29 mouse cellular contexts compared by ENCODE assay signal in genomic region chr3:58719461-58720230, GRCm38 (mm10). TPM values are rescaled to one million over a fixed set of nuclear protein-coding genes. Genes with fewer than 3 reads are reported as not detected.
DNase-seq lines count a peak whose midpoint lies in the region; ATAC-seq lines count a peak whose summit lies in the region.
"Had no signal": no experiment of that assay in that cellular context is flagged by ENCODE, and none has a peak within 500 bp of the region (broad histone marks: within the 10 kb centered on the region; RNA-seq: fewer than 3 reads in every experiment).

No protein-coding gene starts in this region.

- H3K9ac ChIP-seq in forebrain, embryonic 11.5 days (ENCODE audit: low read length) = no peak overlapping the region
- H3K9ac ChIP-seq: heart, embryonic 13.5 days; intestine, embryonic 15.5 days; liver, embryonic 15.5 days; lung, embryonic 15.5 days; neural tube, embryonic 13.5 days; stomach, embryonic 15.5 days had no signal

- no peaks in the 10 kb centered on the region for H3K27me3 ChIP-seq in forebrain, embryonic 11.5 days (ENCODE audit: control insufficient read depth, insufficient read depth, low read length)
- H3K27me3 ChIP-seq: heart, embryonic 13.5 days; intestine, embryonic 15.5 days; liver, embryonic 15.5 days; lung, embryonic 15.5 days; neural tube, embryonic 13.5 days; stomach, embryonic 15.5 days had no signal

- no peaks in the 10 kb centered on the region for H3K36me3 ChIP-seq in forebrain, embryonic 11.5 days (ENCODE audit: control insufficient read depth, insufficient read depth, low read length)
- H3K36me3 ChIP-seq: heart, embryonic 13.5 days; intestine, embryonic 15.5 days; liver, embryonic 15.5 days; lung, embryonic 15.5 days; midbrain, embryonic 10.5 days; neural tube, embryonic 13.5 days; stomach, embryonic 15.5 days had no signal

- H3K9me3 ChIP-seq in forebrain, embryonic 11.5 days (ENCODE audit: control insufficient read depth, low read length) = peaks cover 4% of the 10 kb centered on the region; the same call in 1 of the 2 replicates
- H3K9me3 ChIP-seq: intestine, embryonic 15.5 days; lung, embryonic 15.5 days; neural tube, embryonic 13.5 days; stomach, embryonic 15.5 days had no signal

- no peak overlapping the region for H3K27ac ChIP-seq in forebrain, embryonic 11.5 days (ENCODE audit: low read depth, low read length)
- H3K27ac ChIP-seq: gastrocnemius, adult 2 months; heart, embryonic 13.5 days; intestine, embryonic 15.5 days; liver, embryonic 15.5 days; lung, embryonic 15.5 days; midbrain, embryonic 10.5 days; neural tube, embryonic 13.5 days; stomach, embryonic 15.5 days had no signal

- H3K4me2 ChIP-seq in forebrain, embryonic 11.5 days (ENCODE audit: low read depth, low read length, severe bottlenecking) = no peak overlapping the region
- H3K4me2 ChIP-seq: heart, embryonic 13.5 days; intestine, embryonic 15.5 days; liver, embryonic 15.5 days; lung, embryonic 15.5 days; neural tube, embryonic 13.5 days; stomach, embryonic 15.5 days had no signal

- 78% methylated on average over 9 of the region's 9 CpGs for WGBS in forebrain, embryonic 11.5 days

- intact Hi-C loops in left cerebral cortex, postnatal 36 days (cut with DNase I) = no loop called here

- no peaks in the 10 kb centered on the region for H3K4me1 ChIP-seq in forebrain, embryonic 11.5 days (replicated peaks; ENCODE audit: control insufficient read depth, insufficient read depth, low read length)
- H3K4me1 ChIP-seq: intestine, embryonic 15.5 days; liver, embryonic 15.5 days; lung, embryonic 15.5 days; midbrain, embryonic 10.5 days; neural tube, embryonic 13.5 days; stomach, embryonic 15.5 days had no signal

- ATAC-seq in forebrain, embryonic 11.5 days (replicated peaks; ENCODE audit: low FRiP score) = no peak
- ATAC-seq: forebrain, embryonic 14.5 days; hindbrain, embryonic 16.5 days; intestine, embryonic 15.5 days had no signal

- DNase-seq in heart, adult 11 months = peak; percentile 35
- DNase-seq in heart, adult 18-20 months = no peak
- DNase-seq in left cerebral cortex, adult 11 months (ENCODE audit: low spot score) = peak; percentile 11
- DNase-seq in left cerebral cortex, postnatal 36 days (ENCODE audit: low spot score in 2 of 2) = no peak
- peak; percentile 13 to 53 for DNase-seq in adrenal gland, postnatal 36 days
- peak; percentile 36 for DNase-seq in layer of hippocampus, adult 9-11 months
- DNase-seq in forebrain, embryonic 11.5 days (ENCODE audit: low spot score) = no peak
- DNase-seq: B cell, adult 2 months; cerebellum, adult 11 months; cerebellum, adult 9-10 months; cerebellum, postnatal 36 days; gastrocnemius, adult 2 months; gastrocnemius, postnatal 36 days; heart, postnatal 10 days; kidney, adult 2 months; kidney, postnatal 36 days; liver; right cerebral cortex, postnatal 25 days; thymus, postnatal 25 days had no signal

- no peak overlapping the region for H3K4me3 ChIP-seq in forebrain, embryonic 11.5 days (ENCODE audit: low read depth, low read length)
- H3K4me3 ChIP-seq: gastrocnemius, adult 2 months; heart, embryonic 13.5 days; intestine, embryonic 15.5 days; liver, embryonic 15.5 days; lung, embryonic 15.5 days; midbrain, embryonic 10.5 days; myocyte; neural tube, embryonic 13.5 days; stomach, embryonic 15.5 days had no signal

RNA-seq across cellular contexts. Expression of gene Siah2, which starts 27.4 kb away (rescaled TPM):
- total RNA-seq in heart, adult 18-20 months (2021) = 10 to 100 TPM; 11.8 to 12.5 TPM
- 10 to 100 TPM; 16.5 to 22.6 TPM for total RNA-seq in left cerebral cortex, postnatal 36 days (2021)
- 10 to 100 TPM; 29.5 to 30.1 TPM for total RNA-seq in adrenal gland, postnatal 36 days (2021)
- polyA plus RNA-seq in forebrain, embryonic 11.5 days (2014; fragmentation: Nextera tagmentation; extraction: Ambion mirVana) = 4.0 and 5.7 TPM in 2 replicates

Comparison
In these comparisons a context has a peak if more than half of its experiments do, and no peak if none do; other contexts are left out.
1. DNase-seq: peak in heart, adult 11 months (single experiment), left cerebral cortex, adult 11 months (single experiment), adrenal gland, postnatal 36 days (2 of 2) and layer of hippocampus, adult 9-11 months (single experiment); none in heart, adult 18-20 months (0 of 2), left cerebral cortex, postnatal 36 days (0 of 2) and forebrain, embryonic 11.5 days (single experiment).